Mouse (Mus musculus) erythroblast, embryonic 14.5 days (primary cell): ENCODE results near the gene Vnn1.

Experiments
- GATA1 ChIP-seq: IDR thresholded peaks from 2 replicates; pipeline ENCODE4 v1.6.1; 2012; ENCODE audit warnings: low read length, inconsistent platforms, mixed read lengths
- TAL1 ChIP-seq: IDR thresholded peaks from 3 replicates; pipeline ENCODE4 v1.6.1; 2012; ENCODE audit warnings: low read length, inconsistent platforms, mixed read lengths

DNA sequence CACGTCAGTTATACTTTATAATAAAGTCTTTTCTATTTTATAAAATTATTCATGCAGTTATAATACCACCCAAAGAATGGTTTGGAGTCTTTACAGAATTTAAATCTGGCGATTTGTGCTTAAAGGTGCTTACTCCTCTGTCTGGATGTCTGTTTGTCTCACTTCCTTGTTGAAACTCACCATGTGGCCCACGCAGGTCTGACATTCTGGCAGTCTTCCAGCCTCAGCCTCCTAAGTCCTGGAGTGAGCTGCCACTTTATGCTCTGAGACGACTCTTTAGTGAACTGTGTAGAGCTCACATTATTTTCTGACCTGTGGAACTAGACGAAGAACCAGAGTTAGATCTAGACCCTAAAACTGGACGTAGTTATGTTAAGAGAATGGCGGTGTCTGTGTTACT, 53.5 kb downstream of the Vnn1 start:
- TF ChIP-seq GATA1 (no peak), TAL1 (no peak)
